Mouse (Mus musculus): ENCODE measurements around the gene Nfia. TPM values are rescaled to one million over a fixed set of nuclear protein-coding genes. Genes with fewer than 3 reads are reported as not detected.

The Nfia gene
- polyA plus RNA-seq, 1 experiment from 2014 or later = 15.9 TPM

DNA sequence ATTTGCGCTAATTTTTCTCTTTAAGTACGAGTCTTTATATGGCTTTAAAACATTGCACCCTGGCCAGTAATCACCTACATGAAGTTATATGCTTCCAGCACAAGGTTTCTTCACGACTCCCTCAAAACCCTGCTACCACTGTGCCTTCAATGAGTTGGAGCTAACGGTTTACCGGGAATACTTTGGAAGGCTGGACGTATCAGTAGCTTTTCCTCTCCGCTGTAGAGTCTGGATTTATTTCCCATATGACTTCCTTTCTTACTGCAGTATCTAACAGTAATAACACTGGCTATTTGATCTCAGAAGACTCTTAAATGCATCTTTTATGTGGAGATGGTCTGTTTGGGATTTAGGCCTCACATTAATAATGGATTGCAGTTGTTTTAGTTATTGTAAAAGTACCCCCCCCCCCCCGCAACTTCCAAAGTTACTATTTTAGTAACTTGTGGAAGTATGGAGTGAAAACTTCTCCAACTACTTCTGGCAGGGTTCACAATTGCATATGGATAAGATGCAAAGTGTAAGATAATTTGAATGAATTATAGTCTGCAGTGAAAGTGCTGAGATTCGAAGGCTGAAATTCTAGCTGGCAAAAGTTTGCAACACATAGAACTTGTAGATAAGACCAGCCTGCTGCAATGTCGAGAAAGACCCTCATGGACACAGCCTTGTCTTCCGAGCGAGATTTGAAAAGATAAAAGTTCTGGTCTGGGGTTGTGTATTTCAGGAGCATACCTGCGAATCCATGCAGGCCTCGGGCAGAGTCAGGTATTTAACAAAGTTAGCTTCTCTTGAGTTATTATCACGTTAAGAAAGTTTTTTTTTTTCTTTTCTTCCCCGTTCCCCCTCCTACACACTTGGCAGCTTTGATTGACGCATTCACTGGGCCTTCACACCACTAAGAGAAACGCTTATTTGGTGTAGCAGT lies 6.7 kb downstream of the Nfia start:
- no peaks in the 10 kb centered on the region; the same call in 1 of the 2 replicates for H3K27me3 ChIP-seq (replicated peaks; ENCODE audit: control insufficient read depth, insufficient read depth, low read length)
- peak overlapping the region; percentile 95 for H3K4me2 ChIP-seq (replicated peaks; ENCODE audit: low read depth)
- ATAC-seq = no peak
- no peaks in the 10 kb centered on the region for H3K9me3 ChIP-seq (ENCODE audit: control insufficient read depth)
- 30% methylated on average over 18 of the region's 18 CpGs for WGBS
- peak overlapping the region; percentile 85; the same call in 1 of the 2 replicates for H3K27ac ChIP-seq (ENCODE audit: low read depth, low read length)
- H3K9ac ChIP-seq (ENCODE audit: low read depth, low read length) = peak overlapping the region; percentile 85
- peaks cover 12% of the 10 kb centered on the region for H3K36me3 ChIP-seq (ENCODE audit: control insufficient read depth, insufficient read depth)
- 0 out of 2 replicates have a peak, but pooled peaks cover 2% of the 10 kb centered on the region for H3K4me1 ChIP-seq (replicated peaks; ENCODE audit: control insufficient read depth, insufficient read depth, low read length)
- TF ChIP-seq CTCF (IDR thresholded peaks at IDR 0.05; ENCODE audit: low read depth) = no peak
- H3K4me3 ChIP-seq (ENCODE audit: low read depth, low read length) = peak overlapping the region; percentile 94

DNA sequence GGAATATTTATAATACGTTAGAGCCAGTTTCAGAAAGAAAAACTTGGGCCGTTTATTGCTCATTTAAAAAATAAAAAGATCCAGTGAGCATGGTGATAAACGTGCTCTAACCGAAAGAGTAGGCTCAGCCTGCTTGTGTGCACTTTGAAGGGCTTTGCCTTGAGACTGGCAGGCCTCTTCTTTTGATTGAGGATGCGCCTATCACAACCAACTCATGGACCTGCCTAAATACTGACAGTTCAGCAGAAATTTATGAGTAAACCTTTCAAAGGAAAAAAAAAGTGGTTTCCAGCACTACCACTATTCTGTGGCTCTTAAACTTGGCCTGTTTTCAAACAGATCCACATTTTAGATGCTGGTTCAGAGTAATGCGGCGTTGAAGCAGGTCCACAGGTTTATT lies 7.5 kb downstream of the Nfia start:
- H3K27ac ChIP-seq (ENCODE audit: low read depth, low read length) = no peak overlapping the region
- 0 out of 2 replicates have a peak, but pooled peaks cover 1% of the 10 kb centered on the region for H3K4me1 ChIP-seq (replicated peaks; ENCODE audit: control insufficient read depth, insufficient read depth, low read length)
- no peak overlapping the region for H3K9ac ChIP-seq (ENCODE audit: low read depth, low read length)
- H3K4me2 ChIP-seq (replicated peaks; ENCODE audit: low read depth) = peak overlapping the region; percentile 95
- 58% methylated on average over 7 of the region's 7 CpGs for WGBS
- no peak for TF ChIP-seq CTCF (IDR thresholded peaks at IDR 0.05; ENCODE audit: low read depth)
- no peaks in the 10 kb centered on the region; the same call in 1 of the 2 replicates for H3K27me3 ChIP-seq (replicated peaks; ENCODE audit: control insufficient read depth, insufficient read depth, low read length)
- no peaks in the 10 kb centered on the region for H3K9me3 ChIP-seq (ENCODE audit: control insufficient read depth)
- H3K4me3 ChIP-seq (ENCODE audit: low read depth, low read length) = peak overlapping the region; percentile 94; the same call in 1 of the 2 replicates
- peaks cover 15% of the 10 kb centered on the region for H3K36me3 ChIP-seq (ENCODE audit: control insufficient read depth, insufficient read depth)
- ATAC-seq = no peak

DNA sequence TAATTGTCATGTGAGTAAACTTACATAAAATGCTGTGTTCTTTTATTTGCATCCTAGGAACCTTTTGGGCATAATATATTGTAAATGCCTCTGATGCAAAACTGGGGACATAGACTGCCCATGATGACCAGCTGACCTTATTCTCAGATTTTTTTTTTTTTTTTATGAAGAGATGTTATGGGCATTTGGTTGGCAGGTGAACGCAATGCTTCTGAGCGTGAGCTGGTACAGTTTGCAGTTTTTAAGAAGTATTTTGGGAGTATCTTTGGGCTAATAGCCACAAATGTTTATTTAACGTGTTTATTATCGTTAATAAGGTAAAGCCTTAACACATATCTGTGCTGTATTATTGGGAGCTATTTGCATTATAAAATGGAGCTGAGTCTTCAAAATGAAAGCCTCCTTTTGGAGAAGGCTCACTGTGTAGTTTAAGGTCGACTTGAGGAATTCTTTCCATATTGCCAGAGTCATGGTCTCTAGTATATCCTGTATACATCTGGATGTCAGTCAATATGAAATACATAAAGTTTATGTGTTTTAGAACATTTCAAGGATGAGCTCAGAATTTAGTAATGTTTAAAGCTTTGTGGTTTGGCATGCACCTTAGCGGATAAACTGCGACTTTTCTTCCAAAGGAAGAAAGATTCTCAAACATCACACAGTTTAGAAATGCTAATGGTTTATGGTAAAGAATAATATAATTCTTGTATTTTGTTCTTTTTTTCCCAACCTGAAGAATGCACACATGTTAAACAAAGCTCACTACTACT lies 8.3 kb downstream of the Nfia start:
- ATAC-seq = no peak
- WGBS = 72% methylated on average over 7 of the region's 7 CpGs
- Histone ChIP-seq H3K4me2 (replicated peaks; ENCODE audit: low read depth) (no peak overlapping the region; the same call in 1 of the 2 replicates), H3K4me1 (replicated peaks; ENCODE audit: control insufficient read depth, insufficient read depth, low read length) (no peaks in the 10 kb centered on the region), H3K27me3 (replicated peaks; ENCODE audit: control insufficient read depth, insufficient read depth, low read length) (no peaks in the 10 kb centered on the region; the same call in 1 of the 2 replicates), H3K27ac (ENCODE audit: low read depth, low read length) (no peak overlapping the region), H3K9me3 (ENCODE audit: control insufficient read depth) (no peaks in the 10 kb centered on the region), H3K9ac (ENCODE audit: low read depth, low read length) (no peak overlapping the region), H3K36me3 (ENCODE audit: control insufficient read depth, insufficient read depth) (peaks cover 15% of the 10 kb centered on the region), H3K4me3 (ENCODE audit: low read depth, low read length) (no peak overlapping the region)
- TF ChIP-seq CTCF (IDR thresholded peaks at IDR 0.05; ENCODE audit: low read depth) = no peak

DNA sequence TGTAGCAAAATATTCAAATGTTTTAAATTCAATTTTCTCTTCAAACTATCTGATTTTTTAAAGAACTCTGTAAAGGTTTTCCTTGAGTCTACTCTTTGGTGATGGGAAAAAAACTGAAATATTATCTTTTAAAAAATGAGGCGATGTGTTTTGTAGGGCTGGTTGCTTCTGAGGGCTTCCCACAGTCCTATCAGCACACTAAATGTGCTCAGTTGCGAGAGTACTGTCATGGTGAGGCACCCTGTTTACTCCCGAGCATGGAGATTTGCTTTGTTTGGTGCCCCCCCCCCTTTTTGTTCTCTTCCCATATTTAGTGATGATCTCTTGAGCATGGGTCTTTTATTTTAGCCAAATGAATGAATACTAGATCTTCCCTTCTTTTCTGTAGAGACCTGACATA lies 9.5 kb downstream of the Nfia start:
- Histone ChIP-seq H3K9me3 (ENCODE audit: control insufficient read depth) (no peaks in the 10 kb centered on the region), H3K36me3 (ENCODE audit: control insufficient read depth, insufficient read depth) (peaks cover 15% of the 10 kb centered on the region), H3K9ac (ENCODE audit: low read depth, low read length) (no peak overlapping the region), H3K27ac (ENCODE audit: low read depth, low read length) (no peak overlapping the region), H3K4me1 (replicated peaks; ENCODE audit: control insufficient read depth, insufficient read depth, low read length) (no peaks in the 10 kb centered on the region), H3K27me3 (replicated peaks; ENCODE audit: control insufficient read depth, insufficient read depth, low read length) (no peaks in the 10 kb centered on the region; the same call in 1 of the 2 replicates), H3K4me3 (ENCODE audit: low read depth, low read length) (no peak overlapping the region), H3K4me2 (replicated peaks; ENCODE audit: low read depth) (no peak overlapping the region)
- 88% methylated on average over 3 of the region's 3 CpGs for WGBS
- ATAC-seq = no peak
- no peak for TF ChIP-seq CTCF (IDR thresholded peaks at IDR 0.05; ENCODE audit: low read depth)

DNA sequence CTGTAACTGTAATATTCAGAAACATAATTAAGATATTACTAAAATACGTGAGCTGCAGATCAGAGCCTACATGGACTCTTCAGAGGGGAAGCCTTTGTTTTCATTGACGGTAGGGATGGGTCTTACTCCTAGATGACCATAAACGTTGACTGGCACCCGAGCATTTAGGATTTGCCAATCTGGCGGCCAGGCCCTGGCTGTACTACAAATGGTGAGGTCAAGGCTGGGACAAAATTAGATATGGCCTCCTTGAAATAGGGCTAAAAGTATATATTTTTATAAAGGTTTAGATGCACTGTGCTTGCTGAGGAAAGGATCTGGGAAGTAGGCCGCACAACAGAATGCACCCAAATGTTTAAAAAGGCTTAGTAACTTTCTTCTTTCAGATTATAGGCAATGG lies 10.0 kb downstream of the Nfia start:
- no peaks in the 10 kb centered on the region for H3K9me3 ChIP-seq (ENCODE audit: control insufficient read depth)
- no peak overlapping the region for H3K27ac ChIP-seq (ENCODE audit: low read depth, low read length)
- no peak overlapping the region for H3K4me2 ChIP-seq (replicated peaks; ENCODE audit: low read depth)
- H3K9ac ChIP-seq (ENCODE audit: low read depth, low read length) = no peak overlapping the region
- ATAC-seq = no peak
- no peaks in the 10 kb centered on the region; the same call in 1 of the 2 replicates for H3K27me3 ChIP-seq (replicated peaks; ENCODE audit: control insufficient read depth, insufficient read depth, low read length)
- 95% methylated on average over 6 of the region's 6 CpGs for WGBS
- H3K36me3 ChIP-seq (ENCODE audit: control insufficient read depth, insufficient read depth) = peaks cover 15% of the 10 kb centered on the region
- H3K4me3 ChIP-seq (ENCODE audit: low read depth, low read length) = no peak overlapping the region
- no peak for TF ChIP-seq CTCF (IDR thresholded peaks at IDR 0.05; ENCODE audit: low read depth)
- H3K4me1 ChIP-seq (replicated peaks; ENCODE audit: control insufficient read depth, insufficient read depth, low read length) = no peaks in the 10 kb centered on the region

All from intestine, postnatal 0 days (tissue).